Mouse (Mus musculus): ENCODE measurements at regions not wholly inside any gene's neighbourhood (a gene's known extent, or its start where the extent isn't known, plus 50 kb on each side); places are given as distances from the start of the nearest gene placed in this dataset.
A peak's percentile ranks its signal among the peaks of the same experiment; 100 is the strongest.

DNA sequence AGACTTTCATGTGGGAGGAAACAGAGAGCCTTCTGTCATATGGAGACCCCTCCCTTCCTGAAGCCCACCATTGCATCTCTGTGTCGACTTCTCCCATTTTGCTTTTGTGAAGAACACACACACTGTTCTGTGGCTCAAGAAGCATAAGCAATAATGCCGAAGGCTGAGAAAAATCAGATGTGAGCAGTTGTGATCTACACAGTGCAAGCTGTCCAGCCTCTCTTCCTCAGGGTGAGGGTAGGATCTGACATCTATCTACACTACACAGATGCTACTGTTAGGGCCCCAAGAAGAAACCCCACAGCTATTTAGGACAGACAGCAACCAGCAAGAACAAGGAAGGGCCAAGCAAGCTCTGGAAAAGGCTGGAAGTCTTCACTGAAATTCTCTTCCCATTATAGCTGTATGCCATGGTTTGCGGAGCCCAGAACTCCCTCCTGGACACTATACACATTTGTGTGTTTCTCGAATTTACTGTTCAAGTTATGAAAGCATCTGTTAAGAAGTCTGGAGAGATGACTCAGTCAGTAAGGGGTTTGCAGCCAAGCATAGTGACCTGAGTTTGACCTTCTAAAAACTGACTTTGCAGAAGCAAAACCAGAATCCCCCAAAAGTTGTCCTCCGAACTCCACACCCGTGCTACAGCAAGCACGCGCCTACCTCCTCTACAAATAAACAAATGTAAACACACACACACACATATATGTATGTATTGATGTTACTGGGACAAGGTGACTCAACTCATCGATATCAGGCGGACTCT is 218.3 kb upstream of the Sesn3 start:
- no peaks in the 10 kb centered on the region for H3K36me3 ChIP-seq (replicated peaks; ENCODE audit: insufficient read depth, low read length)
- WGBS (ENCODE audit: insufficient replicate concordance), result 77% methylated on average over 10 of the region's 10 CpGs
- no peak for TF ChIP-seq EP300 (IDR thresholded peaks at IDR 0.05; ENCODE audit: low read depth)
- no peak for TF ChIP-seq CTCF (IDR thresholded peaks at IDR 0.05; ENCODE audit: low read depth)
- no peaks in the 10 kb centered on the region for H3K27me3 ChIP-seq (ENCODE audit: insufficient read depth, low read length)
- H3K9ac ChIP-seq (replicated peaks), result no peak overlapping the region
- no peak for DNase-seq
- ATAC-seq, result no peak
- H3K4me1 ChIP-seq (ENCODE audit: insufficient read depth), result no peaks in the 10 kb centered on the region
- no peak overlapping the region for H3K4me3 ChIP-seq (ENCODE audit: low read depth, low read length)
- H3K9me3 ChIP-seq (ENCODE audit: low read length), result no peaks in the 10 kb centered on the region
- H3K4me2 ChIP-seq (ENCODE audit: low read depth, low read length), result no peak overlapping the region
- H3K27ac ChIP-seq (ENCODE audit: low read depth), result no peak overlapping the region

DNA sequence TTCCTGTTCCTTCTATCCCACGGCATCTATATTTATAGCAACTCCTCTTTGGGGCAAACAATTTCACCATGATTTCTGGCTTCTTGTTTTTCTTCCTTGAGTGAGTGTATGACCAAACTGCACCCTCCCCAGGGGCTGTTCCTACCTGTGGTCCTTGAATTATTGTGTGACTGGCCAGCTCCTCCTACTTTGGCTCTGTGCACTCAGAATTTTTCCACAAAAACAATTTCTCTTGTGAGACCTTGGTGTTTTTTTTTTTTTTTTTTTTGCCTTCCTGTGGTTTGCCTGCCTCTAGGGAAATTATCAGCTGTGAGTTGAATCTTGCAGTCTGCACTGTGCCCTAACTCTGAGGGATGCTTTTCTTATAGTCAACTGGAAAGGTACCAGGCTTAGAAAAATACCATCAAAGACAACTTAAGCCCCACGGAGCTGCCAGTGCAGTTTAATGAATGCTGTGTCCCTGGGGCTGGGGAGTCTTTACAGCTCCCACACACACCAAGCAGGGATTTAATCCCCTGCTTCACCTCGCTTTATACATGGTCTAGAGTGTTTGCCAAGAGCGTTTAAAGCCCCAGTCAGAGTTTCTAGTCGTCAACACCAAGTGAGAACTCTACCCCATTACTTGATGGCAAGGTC is 216.2 kb upstream of the Sesn3 start:
- 40% methylated on average over 5 of the region's 5 CpGs for WGBS (ENCODE audit: insufficient replicate concordance)
- H3K4me2 ChIP-seq (ENCODE audit: low read depth, low read length), result no peak overlapping the region
- TF ChIP-seq EP300 (IDR thresholded peaks at IDR 0.05; ENCODE audit: low read depth) (no peak), CTCF (IDR thresholded peaks at IDR 0.05; ENCODE audit: low read depth) (no peak)
- H3K36me3 ChIP-seq (replicated peaks; ENCODE audit: insufficient read depth, low read length), result no peaks in the 10 kb centered on the region
- H3K4me3 ChIP-seq (ENCODE audit: low read depth, low read length), result no peak overlapping the region
- no peaks in the 10 kb centered on the region for H3K9me3 ChIP-seq (ENCODE audit: low read length)
- no peak overlapping the region; the same call in 1 of the 2 replicates for H3K27ac ChIP-seq (ENCODE audit: low read depth)
- H3K4me1 ChIP-seq (ENCODE audit: insufficient read depth), result no peaks in the 10 kb centered on the region
- DNase-seq (no peak), ATAC-seq (no peak)
- no peaks in the 10 kb centered on the region for H3K27me3 ChIP-seq (ENCODE audit: insufficient read depth, low read length)
- H3K9ac ChIP-seq (replicated peaks), result no peak overlapping the region

DNA sequence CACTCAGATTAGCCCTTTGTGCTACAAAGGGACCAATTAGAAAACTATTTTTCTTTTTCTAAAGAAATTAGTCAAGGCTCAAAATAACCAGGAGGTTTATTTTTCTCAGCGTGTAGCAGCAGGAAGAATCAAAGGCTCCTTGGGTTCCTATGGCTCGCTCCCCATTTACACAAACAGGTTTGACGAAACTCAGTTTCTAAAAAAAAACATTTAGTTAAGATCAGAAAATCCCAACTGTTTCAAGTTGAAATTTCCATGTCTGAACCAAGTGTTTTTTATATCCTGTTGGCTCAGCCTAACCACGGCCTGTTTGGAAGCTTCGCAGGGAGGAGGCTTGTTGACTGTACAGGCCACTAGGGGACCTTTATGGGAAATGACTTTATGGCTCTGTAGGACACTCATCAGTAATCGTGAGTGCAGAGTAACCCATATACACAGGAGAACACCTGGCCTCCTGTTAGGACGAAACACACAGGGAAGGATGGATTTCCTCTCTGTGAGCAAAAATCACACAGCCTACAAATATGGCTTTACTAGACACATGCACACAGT is 215.6 kb upstream of the Sesn3 start:
- 67% methylated on average over 7 of the region's 7 CpGs for WGBS (ENCODE audit: insufficient replicate concordance)

DNA sequence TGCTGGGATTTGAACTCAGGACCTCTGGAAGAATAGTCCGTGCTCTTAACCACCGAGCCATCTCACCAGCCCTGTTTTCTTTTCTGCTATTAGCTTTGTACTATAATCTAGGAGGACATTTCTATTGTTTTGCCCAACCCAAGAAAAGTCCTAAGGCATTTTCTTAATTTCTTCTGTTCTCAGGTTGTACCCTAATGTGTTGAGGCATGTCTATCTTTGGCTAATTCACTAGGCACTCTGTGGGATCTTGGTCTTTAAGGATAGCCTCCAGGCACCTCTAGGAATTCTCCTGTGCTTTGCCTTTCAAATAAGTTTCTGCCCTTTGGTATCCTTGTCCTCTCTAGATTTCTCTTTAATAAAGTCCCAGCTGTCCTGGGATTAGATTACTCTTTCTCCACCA is 214.6 kb upstream of the Sesn3 start:
- ATAC-seq, result no peak
- 89% methylated on average over 2 of the region's 2 CpGs for WGBS (ENCODE audit: insufficient replicate concordance)
- TF ChIP-seq EP300 (IDR thresholded peaks at IDR 0.05; ENCODE audit: low read depth), result no peak
- TF ChIP-seq CTCF (IDR thresholded peaks at IDR 0.05; ENCODE audit: low read depth), result no peak

More for the DNA sequence above, 215.6 kb upstream of the Sesn3 start:
- Histone ChIP-seq H3K36me3 (replicated peaks; ENCODE audit: insufficient read depth, low read length) (no peaks in the 10 kb centered on the region), H3K9me3 (ENCODE audit: low read length) (no peaks in the 10 kb centered on the region), H3K9ac (replicated peaks) (no peak overlapping the region), H3K4me1 (ENCODE audit: insufficient read depth) (no peaks in the 10 kb centered on the region), H3K4me2 (ENCODE audit: low read depth, low read length) (no peak overlapping the region), H3K27me3 (ENCODE audit: insufficient read depth, low read length) (no peaks in the 10 kb centered on the region), H3K4me3 (ENCODE audit: low read depth, low read length) (no peak overlapping the region), H3K27ac (ENCODE audit: low read depth) (no peak overlapping the region; the same call in 1 of the 2 replicates)
- DNase-seq, result no peak
- TF ChIP-seq EP300 (IDR thresholded peaks at IDR 0.05; ENCODE audit: low read depth) (no peak), CTCF (IDR thresholded peaks at IDR 0.05; ENCODE audit: low read depth) (peak; percentile 26; the same call in 1 of the 2 replicates)
- ATAC-seq, result no peak

DNA sequence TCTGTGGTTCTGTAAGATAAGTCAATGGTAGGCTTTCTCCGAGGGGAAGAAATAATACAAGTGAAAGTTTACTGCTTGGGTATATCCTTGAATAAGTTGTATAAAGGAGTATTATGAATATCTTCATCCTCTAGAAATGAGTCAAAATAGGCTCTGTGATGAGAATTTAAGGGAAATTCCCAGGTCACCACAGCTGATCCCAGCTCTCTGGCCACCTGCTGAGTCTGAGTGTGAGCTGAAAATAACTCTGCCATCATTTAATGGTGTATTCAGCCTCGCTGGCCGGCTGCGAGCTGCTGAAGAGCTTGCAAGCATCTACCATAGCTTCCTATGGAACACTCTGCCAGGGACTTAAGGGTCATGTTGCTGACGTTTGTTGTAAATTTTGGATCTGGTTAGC is 213.5 kb upstream of the Sesn3 start:
- H3K4me2 ChIP-seq (ENCODE audit: low read depth, low read length), result no peak overlapping the region
- no peak overlapping the region for H3K4me3 ChIP-seq (ENCODE audit: low read depth, low read length)
- ATAC-seq (no peak), DNase-seq (no peak)
- no peaks in the 10 kb centered on the region for H3K4me1 ChIP-seq (ENCODE audit: insufficient read depth)
- H3K9ac ChIP-seq (replicated peaks), result no peak overlapping the region
- H3K27ac ChIP-seq (ENCODE audit: low read depth), result no peak overlapping the region
- H3K36me3 ChIP-seq (replicated peaks; ENCODE audit: insufficient read depth, low read length), result no peaks in the 10 kb centered on the region
- no peak for TF ChIP-seq EP300 (IDR thresholded peaks at IDR 0.05; ENCODE audit: low read depth)
- H3K9me3 ChIP-seq (ENCODE audit: low read length), result no peaks in the 10 kb centered on the region
- 78% methylated on average over 5 of the region's 5 CpGs for WGBS (ENCODE audit: insufficient replicate concordance)
- no peaks in the 10 kb centered on the region for H3K27me3 ChIP-seq (ENCODE audit: insufficient read depth, low read length)

More for the DNA sequence above, 214.6 kb upstream of the Sesn3 start:
- Histone ChIP-seq H3K4me1 (ENCODE audit: insufficient read depth) (no peaks in the 10 kb centered on the region), H3K4me2 (ENCODE audit: low read depth, low read length) (no peak overlapping the region), H3K4me3 (ENCODE audit: low read depth, low read length) (no peak overlapping the region), H3K9ac (replicated peaks) (no peak overlapping the region), H3K27me3 (ENCODE audit: insufficient read depth, low read length) (no peaks in the 10 kb centered on the region), H3K36me3 (replicated peaks; ENCODE audit: insufficient read depth, low read length) (no peaks in the 10 kb centered on the region), H3K9me3 (ENCODE audit: low read length) (no peaks in the 10 kb centered on the region), H3K27ac (ENCODE audit: low read depth) (no peak overlapping the region)
- DNase-seq, result no peak

DNA sequence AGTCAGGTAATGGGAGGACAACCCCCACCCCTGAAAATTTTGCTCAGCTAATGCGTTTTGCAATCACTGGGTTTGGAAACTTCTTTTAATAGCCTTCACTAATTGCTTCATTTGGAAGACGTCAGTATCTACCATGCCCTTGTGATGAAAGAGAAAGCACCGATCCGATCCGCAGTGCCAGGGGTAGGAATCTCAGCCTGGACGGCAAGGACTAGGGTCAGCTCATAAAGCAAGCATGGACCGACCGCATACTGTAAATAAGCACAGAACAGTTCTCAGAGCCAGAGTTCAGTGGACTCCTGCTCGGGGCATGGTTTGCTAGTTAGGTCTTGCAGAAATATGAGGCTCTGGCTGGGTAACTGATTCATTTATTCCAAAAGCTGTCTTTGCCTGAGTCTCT is 213.0 kb upstream of the Sesn3 start:
- H3K9me3 ChIP-seq (ENCODE audit: low read length), result no peaks in the 10 kb centered on the region
- ATAC-seq (no peak), DNase-seq (no peak)
- no peaks in the 10 kb centered on the region for H3K4me1 ChIP-seq (ENCODE audit: insufficient read depth)
- H3K4me3 ChIP-seq (ENCODE audit: low read depth, low read length), result no peak overlapping the region
- H3K27me3 ChIP-seq (ENCODE audit: insufficient read depth, low read length), result no peaks in the 10 kb centered on the region
- H3K9ac ChIP-seq (replicated peaks), result no peak overlapping the region
- 71% methylated on average over 9 of the region's 9 CpGs for WGBS (ENCODE audit: insufficient replicate concordance)
- H3K27ac ChIP-seq (ENCODE audit: low read depth), result no peak overlapping the region
- no peak overlapping the region for H3K4me2 ChIP-seq (ENCODE audit: low read depth, low read length)
- no peaks in the 10 kb centered on the region for H3K36me3 ChIP-seq (replicated peaks; ENCODE audit: insufficient read depth, low read length)
- no peak for TF ChIP-seq CTCF (IDR thresholded peaks at IDR 0.05; ENCODE audit: low read depth)
